Mouse (Mus musculus) macrophage (primary cell): ENCODE measurements around the gene Zmym3. TPM values are rescaled to one million over a fixed set of nuclear protein-coding genes. Genes with fewer than 3 reads are reported as not detected.

Experiments
- H3K27ac ChIP-seq: fragments of 350-480 bp; formaldehyde crosslinking; 2 replicates; pipeline ENCODE4 v1.9.0; 2021
- H3K36me3 ChIP-seq: fragments of 350-480 bp; formaldehyde crosslinking; 2 replicates; pipeline ENCODE4 v1.9.0; 2021; ENCODE audit errors: inconsistent target
- H3K4me3 ChIP-seq: fragments of 350-480 bp; formaldehyde crosslinking; 2 replicates; pipeline ENCODE4 v1.9.0; 2021; ENCODE audit errors: inconsistent target
- H3K79me2 ChIP-seq: fragments of 350-480 bp; formaldehyde crosslinking; 2 replicates; pipeline ENCODE4 v1.9.0; 2021; ENCODE audit errors: inconsistent target
- WGBS: methylation state at CpG from one replicate; pipeline ENCODE4 v1.1.7; 2026; ENCODE audit warnings: inconsistent platforms; ENCODE audit not compliant: missing documents; 5-methylcytosine and 5-hydroxymethylcytosine counted together
- polyA plus RNA-seq: library from polyadenylated mRNA; stranded (reverse); fragments of 250-400 nt; gene quantifications from 3 replicates; pipeline ENCODE4 v1.2.4, GENCODE M21; 2018; ENCODE audit warnings: inconsistent platforms
- total RNA-seq, 78 experiments: library from RNA; depleted of rRNA; stranded (reverse); fragments of 250-400 nt; gene quantifications; 1 replicate in 9 of 78; 2 replicates in 24 of 78; 3 replicates in 43 of 78; 4 replicates in 2 of 78; pipeline ENCODE4 v1.2.4; 2018; ENCODE audit warnings: inconsistent platforms in 56 of 78

Gene Zmym3
- 100 to 1,000 TPM in 9 of 26 experiments, 10 to 100 TPM in 16, 1 to 10 TPM in 1; 9.7 to 160 (median 76.3) TPM for total RNA-seq (2018; cell fraction: chromatin; rRNA removed)
- 10 to 100 TPM in 21 of 26 experiments, 1 to 10 TPM in 5; 5.9 to 23.0 (median 14.6) TPM for total RNA-seq (2018; cell fraction: cytosol; rRNA removed)
- 10 to 100 TPM; 10.9 to 82.0 (median 40.1) TPM for total RNA-seq (2018; cell fraction: nucleus; rRNA removed)
- polyA plus RNA-seq, result 11.5 to 20.5 TPM (median 15.3 TPM) in 3 replicates

GRCm38 (mm10) chrX:101420700-101421095 is at the start of gene Zmym3:
TSS of gene Zmym3 (minus strand) at chrX:101420849.
- peak within 1 kb of the TSS; percentile 17; the same call in 1 of the 2 replicates for H3K27ac ChIP-seq

GRCm38 (mm10) chrX:101451591-101451990 is 30.9 kb upstream of the Zmym3 start:
- Histone ChIP-seq H3K36me3 (no peaks in the 10 kb centered on the region), H3K27ac (no peak overlapping the region), H3K79me2 (no peaks in the 10 kb centered on the region), H3K4me3 (no peak overlapping the region)
- 74% methylated on average over 3 of the region's 3 CpGs for WGBS

More at GRCm38 (mm10) chrX:101420700-101421095, at the start of gene Zmym3:
- WGBS, result 75% methylated on average over 4 of the region's 4 CpGs
- no peaks in the 10 kb centered on the region; the same call in 1 of the 2 replicates for H3K79me2 ChIP-seq
- peak within 1 kb of the TSS; percentile 57 for H3K4me3 ChIP-seq
- no peaks in the 10 kb centered on the region for H3K36me3 ChIP-seq

- WGBS, result 0% methylated on average over 1 of the region's 1 CpGs
- H3K27ac ChIP-seq, result no peak overlapping the region
- no peaks in the 10 kb centered on the region for H3K36me3 ChIP-seq
- H3K79me2 ChIP-seq, result no peaks in the 10 kb centered on the region
- H3K4me3 ChIP-seq, result no peak overlapping the region
Measured at GRCm38 (mm10) chrX:101451147-101451546, 30.5 kb upstream of the Zmym3 start.

- Histone ChIP-seq H3K79me2 (no peaks in the 10 kb centered on the region), H3K36me3 (peaks cover 8% of the 10 kb centered on the region; the same call in 1 of the 2 replicates), H3K27ac (no peak within 1 kb of the TSS), H3K4me3 (no peak within 1 kb of the TSS)
- WGBS, result 82% methylated on average over 4 of the region's 4 CpGs
Measured at GRCm38 (mm10) chrX:101448886-101449475, 28.3 kb upstream of the Zmym3 start, which contains the start of gene Itgb1bp2. TSS of gene Itgb1bp2 (plus strand) at chrX:101449088.

- H3K79me2 ChIP-seq, result peaks cover 53% of the 10 kb centered on the region
- H3K27ac ChIP-seq, result peak overlapping the region; percentile 89
- 21% methylated on average over 13 of the region's 14 CpGs for WGBS
- H3K4me3 ChIP-seq, result peak overlapping the region; percentile 61
- H3K36me3 ChIP-seq, result no peaks in the 10 kb centered on the region
Measured at GRCm38 (mm10) chrX:101429976-101430375, 9.3 kb upstream of the Zmym3 start.

- H3K4me3 ChIP-seq, result peak within 1 kb of the TSS; percentile 61
- WGBS, result 21% methylated on average over 47 of the region's 51 CpGs
- peak within 1 kb of the TSS; percentile 89 for H3K27ac ChIP-seq
- H3K79me2 ChIP-seq, result peaks cover 47% of the 10 kb centered on the region
- no peaks in the 10 kb centered on the region for H3K36me3 ChIP-seq
Measured at GRCm38 (mm10) chrX:101429142-101429949, 8.7 kb upstream of the Zmym3 start, which contains the start of gene Nono. TSS of gene Nono (plus strand) at chrX:101429318.

- peak overlapping the region; percentile 61 for H3K4me3 ChIP-seq
- 40% methylated on average over 7 of the region's 7 CpGs for WGBS
- H3K27ac ChIP-seq, result peak overlapping the region; percentile 89
- peaks cover 41% of the 10 kb centered on the region for H3K79me2 ChIP-seq
- no peaks in the 10 kb centered on the region for H3K36me3 ChIP-seq
Measured at GRCm38 (mm10) chrX:101428785-101429141, 8.1 kb upstream of the Zmym3 start.

GRCm38 (mm10) chrX:101427774-101428173 is 7.1 kb upstream of the Zmym3 start:
- Histone ChIP-seq H3K4me3 (no peak overlapping the region), H3K79me2 (peaks cover 31% of the 10 kb centered on the region), H3K36me3 (no peaks in the 10 kb centered on the region), H3K27ac (no peak overlapping the region)
- WGBS, result 6% methylated on average over 1 of the region's 1 CpGs

GRCm38 (mm10) chrX:101423462-101423861 is 2.8 kb upstream of the Zmym3 start:
- no peaks in the 10 kb centered on the region for H3K36me3 ChIP-seq
- no peak overlapping the region for H3K4me3 ChIP-seq
- 95% methylated on average over 2 of the region's 2 CpGs for WGBS
- H3K79me2 ChIP-seq, result no peaks in the 10 kb centered on the region; the same call in 1 of the 2 replicates
- no peak overlapping the region for H3K27ac ChIP-seq

GRCm38 (mm10) chrX:101419725-101420699 is 637 bp downstream of the Zmym3 start:
- WGBS, result 24% methylated on average over 24 of the region's 54 CpGs
- Histone ChIP-seq H3K79me2 (no peaks in the 10 kb centered on the region; the same call in 1 of the 2 replicates), H3K36me3 (no peaks in the 10 kb centered on the region), H3K4me3 (peak overlapping the region; percentile 57), H3K27ac (peak overlapping the region; percentile 49)

- Histone ChIP-seq H3K36me3 (no peaks in the 10 kb centered on the region), H3K79me2 (no peaks in the 10 kb centered on the region; the same call in 1 of the 2 replicates), H3K27ac (peak overlapping the region; percentile 49), H3K4me3 (peak overlapping the region; percentile 57)
- 31% methylated on average over 30 of the region's 36 CpGs for WGBS
Measured at GRCm38 (mm10) chrX:101418946-101419724, 1.5 kb downstream of the Zmym3 start.

GRCm38 (mm10) chrX:101396459-101396858 is 24.2 kb downstream of the Zmym3 start:
- no peak overlapping the region for H3K27ac ChIP-seq
- H3K79me2 ChIP-seq, result no peaks in the 10 kb centered on the region
- no peak overlapping the region for H3K4me3 ChIP-seq
- WGBS, result 87% methylated on average over 10 of the region's 11 CpGs
- H3K36me3 ChIP-seq, result no peaks in the 10 kb centered on the region

GRCm38 (mm10) chrX:101394341-101394740 is 26.3 kb downstream of the Zmym3 start:
- Histone ChIP-seq H3K79me2 (no peaks in the 10 kb centered on the region), H3K36me3 (no peaks in the 10 kb centered on the region), H3K27ac (no peak overlapping the region), H3K4me3 (no peak overlapping the region)
- 71% methylated on average over 1 of the region's 2 CpGs for WGBS
